Mouse (Mus musculus) frontal cortex, postnatal 36 days (tissue): ENCODE measurements around the gene Htra1.

ENCODE experiments used
- DNase-seq, 2 experiments: peaks; one replicate each; pipeline ENCODE4 v3.0.0; 2022; ENCODE audit warnings: low spot score in 2 of 2

Htra1 gene

GRCm38 (mm10) chr7:130966876-130967275 is 31.0 kb downstream of the Htra1 start:
- DNase-seq, result no peak

DNA sequence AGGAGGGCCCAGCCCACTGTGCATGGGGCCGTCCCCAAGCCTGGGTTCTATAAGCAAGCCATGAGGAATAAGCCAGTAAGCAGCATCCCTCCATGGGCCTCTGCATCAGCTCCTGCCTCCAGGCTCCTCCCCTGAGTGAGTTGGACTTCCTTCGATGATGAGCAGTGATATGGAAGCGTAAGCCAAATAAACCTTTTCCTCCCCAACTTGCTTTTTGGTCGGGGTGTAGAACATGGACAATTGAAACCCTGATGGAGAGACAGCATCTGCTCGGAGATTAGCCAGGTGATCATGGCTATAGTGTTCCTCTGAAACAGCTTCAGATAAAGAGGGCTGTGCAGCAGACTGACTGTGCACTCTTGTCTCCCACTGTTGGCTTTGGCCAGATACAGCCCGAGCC is 32.0 kb downstream of the Htra1 start:
- DNase-seq, result no peak

DNA sequence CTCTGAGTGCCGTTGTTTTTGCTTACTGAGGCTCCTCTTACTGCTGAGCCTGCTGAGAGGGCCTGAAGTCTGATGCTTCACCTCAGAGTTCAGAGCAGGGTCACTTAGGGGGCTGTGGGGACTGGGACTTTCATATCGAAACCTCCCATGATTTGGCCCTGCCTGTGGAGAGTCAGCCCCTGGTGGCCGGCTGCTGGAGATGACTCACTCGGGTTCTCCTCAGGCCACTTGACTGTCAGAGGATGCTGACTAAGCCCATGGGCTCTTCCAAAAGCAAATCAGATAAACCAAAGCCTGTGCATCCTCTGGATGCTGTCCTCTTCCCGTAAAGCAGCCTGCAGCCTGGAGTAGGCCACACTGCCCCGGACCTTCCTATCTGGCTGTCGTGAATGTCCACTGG is 32.6 kb downstream of the Htra1 start:
- DNase-seq, result no peak

DNA sequence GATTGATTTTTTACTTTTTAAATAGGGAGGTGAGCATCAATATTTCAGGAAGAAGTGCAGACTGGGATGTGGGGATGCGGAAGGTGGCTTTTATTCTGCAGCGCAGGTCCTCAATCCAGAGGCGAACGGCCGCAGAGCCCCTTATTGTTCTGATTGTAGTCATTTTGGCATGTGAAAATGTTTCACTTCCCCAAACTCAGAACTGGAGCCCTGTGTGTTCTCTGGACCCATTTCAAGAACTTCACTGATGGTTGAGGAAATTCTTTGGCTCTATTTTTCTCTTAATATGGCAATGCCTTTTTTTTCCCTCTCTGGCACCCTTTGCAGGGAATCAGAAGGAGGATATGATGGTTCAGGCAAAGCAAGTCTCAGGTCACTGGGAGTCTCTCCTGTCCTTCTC is 33.2 kb downstream of the Htra1 start:
- DNase-seq, result no peak

- no peak for DNase-seq
These were observed 33.6 kb downstream of the Htra1 start for GRCm38 (mm10) chr7:130969507-130969906.

- DNase-seq, result no peak
These were observed 36.9 kb downstream of the Htra1 start for GRCm38 (mm10) chr7:130972767-130973166.

- no peak for DNase-seq
These were observed 40.5 kb downstream of the Htra1 start for GRCm38 (mm10) chr7:130976305-130976935.

DNA sequence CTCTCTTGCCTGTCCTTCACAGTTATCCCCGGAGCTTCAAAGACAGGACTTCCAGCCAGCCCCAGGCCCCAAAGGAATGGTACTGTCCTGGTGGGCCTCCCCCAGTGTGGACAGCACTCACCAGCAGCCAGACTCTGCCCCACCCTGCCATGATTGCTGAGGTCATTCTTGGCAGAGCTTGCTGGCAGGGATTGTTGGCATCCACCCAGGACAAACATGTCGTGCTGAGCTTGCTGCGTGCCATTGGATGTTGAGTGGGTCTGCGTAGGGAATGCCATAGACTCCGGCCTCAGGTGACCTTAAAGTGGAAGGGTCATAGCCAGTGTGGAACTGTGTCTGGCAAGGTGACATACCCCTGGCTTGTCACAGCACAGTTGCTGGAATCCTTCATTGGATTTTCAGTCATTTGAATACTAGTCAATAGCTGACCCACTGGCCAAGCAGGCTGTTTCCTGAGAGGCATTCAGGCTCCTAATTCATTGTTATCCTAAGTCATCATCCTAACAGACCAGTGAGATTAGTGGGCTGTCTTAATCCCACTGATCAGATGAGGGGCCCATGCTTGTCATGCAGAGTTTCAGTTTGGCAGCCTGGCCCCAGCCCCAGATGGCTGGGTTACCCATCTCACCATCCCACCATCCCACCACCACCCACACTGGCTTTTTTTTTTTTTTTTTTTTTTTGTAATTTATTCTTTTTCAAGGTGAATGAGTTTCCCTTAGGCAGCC is 42.0 kb downstream of the Htra1 start:
- DNase-seq, result peak; percentile 50 to 69

- no peak for DNase-seq
These were observed 42.6 kb downstream of the Htra1 start for GRCm38 (mm10) chr7:130978545-130978944.

DNA sequence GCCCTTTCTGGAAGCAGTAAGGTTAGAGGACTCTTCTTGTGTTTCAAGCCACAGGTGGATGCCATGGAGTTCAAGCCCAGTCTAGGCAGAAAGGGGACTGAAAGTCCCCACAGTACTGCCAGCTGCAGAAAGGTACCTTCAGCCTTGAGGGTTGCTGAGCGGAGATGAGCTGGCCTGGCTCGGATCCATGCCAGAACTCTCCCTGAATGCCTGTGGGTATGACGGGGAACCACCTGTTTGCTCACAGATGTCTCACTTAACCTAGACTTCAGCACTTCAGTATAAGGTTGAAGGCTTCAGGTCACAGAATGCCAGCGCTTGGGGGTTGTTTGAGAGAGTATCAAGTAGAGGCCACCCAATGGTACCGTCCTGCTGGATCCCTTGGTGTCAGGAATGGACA is 44.2 kb downstream of the Htra1 start:
- no peak for DNase-seq

DNA sequence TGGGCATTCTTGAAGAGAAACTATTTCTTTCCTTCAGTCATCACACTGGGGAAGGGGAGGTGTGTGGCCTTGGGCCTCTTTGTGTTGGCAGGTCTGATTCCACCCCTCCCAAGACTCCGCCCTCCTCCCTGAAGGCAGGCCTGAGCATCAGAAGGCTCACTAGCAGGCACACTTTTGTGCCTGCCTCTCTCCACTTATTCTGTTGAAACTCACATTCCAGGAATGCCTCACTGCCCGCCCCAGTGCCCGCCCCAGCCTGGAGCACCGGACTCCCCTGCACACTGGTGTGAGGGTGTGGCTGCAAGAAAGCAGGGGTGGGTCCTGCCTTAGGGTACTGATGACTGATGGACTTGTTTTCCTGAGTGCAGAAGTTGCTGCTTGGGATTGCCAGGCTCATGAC is 46.5 kb downstream of the Htra1 start:
- no peak for DNase-seq

DNA sequence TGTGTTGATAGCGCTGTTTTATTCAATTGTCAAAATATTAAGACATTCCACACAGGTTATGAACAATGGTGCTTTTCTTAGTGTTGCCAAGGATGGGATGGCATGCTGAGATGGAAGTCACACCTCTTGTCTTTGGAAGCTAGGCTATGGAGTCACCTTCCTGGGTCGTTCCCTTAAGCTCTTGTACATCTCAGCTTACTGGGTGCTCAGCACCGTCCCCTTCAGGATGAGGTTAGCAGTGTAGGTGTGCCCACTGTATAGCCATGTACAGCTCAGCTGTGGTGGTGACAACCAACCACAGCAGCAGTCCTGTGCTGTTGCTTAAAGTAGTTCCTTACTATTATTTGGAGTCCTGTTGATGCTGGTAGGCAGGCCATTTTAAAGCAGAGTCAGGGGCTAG is 47.0 kb downstream of the Htra1 start:
- DNase-seq, result no peak

DNA sequence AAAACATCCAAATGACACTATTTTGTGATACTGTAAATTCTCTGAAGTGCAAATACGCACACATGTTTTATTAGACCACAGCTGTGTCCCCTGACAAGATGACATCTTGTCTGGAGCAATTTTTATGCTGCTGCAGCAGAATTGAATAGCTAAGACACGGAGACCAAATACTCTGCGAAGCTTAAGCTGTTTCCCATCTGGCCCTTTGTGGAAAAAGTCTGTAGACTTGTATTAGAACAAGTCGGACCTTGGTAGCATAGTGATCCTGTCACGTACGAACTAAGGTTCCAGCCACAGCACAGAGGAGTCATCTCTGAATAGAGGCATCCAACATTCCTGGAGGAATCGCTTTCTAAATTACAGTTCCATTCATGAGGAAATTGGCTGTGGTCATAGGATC is 48.4 kb downstream of the Htra1 start:
- DNase-seq, result no peak

- no peak for DNase-seq
These were observed 49.3 kb downstream of the Htra1 start for GRCm38 (mm10) chr7:130985193-130985592.

DNA sequence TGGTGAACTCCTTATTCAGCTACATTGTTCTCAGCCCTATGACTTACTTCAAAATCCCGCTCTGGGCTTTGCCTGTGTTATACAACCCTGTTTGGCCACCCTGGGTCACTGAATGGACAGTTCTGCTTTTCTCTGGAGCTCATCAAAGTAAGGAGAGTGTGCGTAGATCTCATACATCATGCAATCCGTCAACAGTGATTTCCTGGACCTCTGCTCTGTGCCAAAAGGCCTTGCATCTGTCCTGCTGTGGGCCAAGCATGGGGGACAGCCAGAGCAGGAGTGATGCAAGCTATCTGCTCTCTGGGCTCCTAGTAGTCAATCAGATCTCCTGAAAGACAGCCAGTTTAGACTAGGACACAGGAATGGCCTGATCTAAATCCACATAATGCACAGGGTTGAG is 49.8 kb downstream of the Htra1 start:
- no peak for DNase-seq

DNA sequence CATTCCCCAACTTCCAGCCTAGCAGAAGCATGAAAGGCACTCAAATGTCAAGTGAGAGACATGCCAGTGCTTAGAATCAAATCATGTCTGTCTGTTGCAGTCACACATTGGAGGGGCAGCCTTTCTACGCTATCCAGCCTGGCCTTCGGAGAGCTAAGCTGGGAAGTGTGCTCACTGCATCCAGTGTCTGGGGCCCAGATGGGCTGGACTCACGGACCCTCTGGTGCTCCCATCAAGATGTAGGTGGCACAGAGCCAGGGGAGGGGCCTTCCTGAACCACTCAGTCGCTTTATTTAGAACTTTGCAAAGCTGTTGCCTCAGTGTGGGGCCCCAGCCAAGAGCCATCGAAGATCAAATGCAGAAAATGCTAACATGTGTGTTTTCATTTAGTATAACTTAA is 52.2 kb downstream of the Htra1 start:
- no peak for DNase-seq

- no peak for DNase-seq
These were observed 53.5 kb downstream of the Htra1 start for GRCm38 (mm10) chr7:130989371-130989770.

DNA sequence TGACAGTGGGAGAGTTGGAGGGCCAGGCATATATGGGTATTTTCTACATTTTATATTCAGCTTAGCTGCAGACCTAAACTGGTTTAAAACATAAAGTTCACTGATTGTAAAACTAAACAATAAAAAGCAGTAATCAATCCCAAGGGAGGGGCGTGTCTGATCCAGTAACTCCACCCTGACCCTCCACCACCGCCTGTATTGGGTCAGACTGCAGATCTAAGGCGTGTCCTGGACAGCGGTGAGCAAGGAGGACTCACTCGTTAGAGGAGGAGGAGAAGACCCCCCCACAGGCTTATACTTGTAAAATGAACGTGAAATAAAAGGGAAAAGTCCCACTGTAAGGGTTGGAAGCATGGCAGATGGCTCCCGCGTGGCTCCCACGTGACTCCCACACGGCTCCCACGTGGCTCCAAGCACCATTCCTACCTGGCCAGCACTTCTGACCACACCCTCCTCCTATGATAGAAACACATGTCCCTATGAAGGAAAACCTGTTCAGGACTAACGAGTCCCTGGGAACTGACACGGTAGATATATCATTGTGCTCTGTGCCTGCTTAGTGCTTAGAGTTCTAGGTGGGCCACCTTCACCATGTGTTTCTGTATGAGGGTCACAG is 55.4 kb downstream of the Htra1 start:
- no peak for DNase-seq

DNA sequence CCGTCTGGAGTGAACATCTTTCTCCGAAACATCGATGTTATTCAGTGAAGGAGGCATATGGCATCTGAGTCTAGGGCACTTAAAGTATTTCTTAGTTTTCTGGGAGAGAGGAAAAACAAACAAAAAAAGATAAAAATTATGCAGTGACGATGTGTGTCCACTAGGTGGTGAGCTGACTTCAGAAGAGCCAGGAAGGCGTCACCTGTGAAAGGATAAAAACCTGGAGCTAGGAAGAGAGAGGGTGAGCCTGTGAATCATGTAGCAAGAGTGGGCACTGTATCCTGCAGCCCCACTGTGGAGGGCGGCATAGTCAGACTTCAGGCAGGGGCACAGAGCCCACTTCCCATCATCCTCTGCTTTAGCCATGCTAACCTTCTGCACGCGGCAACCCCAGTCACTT is 58.0 kb downstream of the Htra1 start:
- DNase-seq, result peak in 1 of 2 experiments; percentile 19

DNA sequence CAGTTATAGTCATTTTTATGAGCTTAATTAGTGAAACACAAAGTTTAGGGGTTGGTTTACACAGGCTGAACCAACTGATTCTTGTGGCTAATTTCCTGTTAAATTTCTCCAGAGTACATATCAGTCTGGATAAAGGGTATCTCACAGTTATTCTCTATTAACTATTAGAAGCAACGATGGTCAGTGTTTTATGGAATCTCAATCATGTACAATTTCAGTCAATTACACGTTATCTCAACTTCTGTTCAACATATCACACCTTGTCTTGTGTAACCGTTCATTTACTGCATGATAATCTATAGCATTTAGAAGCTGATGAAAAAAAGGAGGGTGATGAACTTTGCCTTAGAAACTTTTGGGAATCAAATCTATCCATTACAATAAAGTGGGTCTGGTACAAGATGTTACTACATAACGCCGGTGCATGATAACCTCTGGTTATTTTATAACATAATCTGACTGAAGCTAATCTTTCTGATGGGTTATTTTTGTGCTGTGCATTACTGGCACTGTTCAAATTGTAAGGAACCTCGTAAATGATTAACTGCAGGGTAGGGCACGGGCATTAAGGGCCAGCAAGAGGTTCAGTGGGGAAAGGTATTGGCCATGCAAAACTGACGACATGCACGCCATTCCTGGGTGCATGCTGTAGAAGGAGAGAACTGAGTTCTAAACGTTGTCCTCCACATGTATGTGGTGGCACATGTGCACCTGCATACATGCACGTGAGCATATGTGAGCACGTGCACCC is 66.2 kb downstream of the Htra1 start:
- no peak for DNase-seq

DNA sequence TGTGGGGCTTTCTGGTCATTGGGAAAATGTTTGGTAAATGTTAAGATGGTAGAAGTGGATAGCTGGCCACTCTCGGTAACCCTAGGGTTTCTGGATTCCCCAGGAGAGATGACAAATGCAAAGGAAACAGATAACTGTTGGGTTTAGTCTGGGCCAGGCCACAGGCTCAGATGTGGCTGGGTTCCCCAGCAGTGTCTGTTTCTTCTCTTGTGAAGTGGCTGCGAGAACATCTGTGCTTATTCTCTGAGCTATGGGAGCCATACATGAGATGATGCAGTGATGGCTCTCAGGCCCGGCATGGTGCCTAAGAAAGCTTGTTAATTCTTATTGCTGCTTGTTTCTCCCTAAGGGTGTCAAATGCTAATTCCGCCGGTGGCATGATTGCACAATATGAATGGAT is 68.2 kb downstream of the Htra1 start:
- DNase-seq, result no peak

DNA sequence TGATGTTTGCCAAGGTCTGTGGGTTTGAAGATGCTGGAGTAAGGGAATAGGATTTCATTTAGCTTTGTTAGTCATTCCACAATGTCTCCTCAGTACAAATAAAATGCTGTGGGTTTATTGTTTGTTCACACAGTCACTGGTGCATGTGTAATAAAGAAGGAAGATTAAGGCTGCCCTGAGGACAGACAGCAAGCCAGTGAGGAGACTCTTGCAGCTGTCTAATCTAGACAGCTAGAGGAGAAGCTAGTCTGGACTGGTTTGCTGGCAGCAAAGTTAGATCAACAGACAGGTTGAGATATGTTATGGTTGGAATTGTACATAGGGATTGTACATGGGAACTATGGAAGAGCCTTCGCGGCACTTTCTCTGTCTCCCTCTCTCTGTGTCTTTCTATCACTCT is 71.3 kb downstream of the Htra1 start:
- DNase-seq, result no peak

- no peak for DNase-seq
These were observed 73.3 kb downstream of the Htra1 start for GRCm38 (mm10) chr7:131009178-131009577.
